Mouse (Mus musculus) kidney, embryonic 14.5 days (tissue): ENCODE data around the gene Tns1. TPM values are rescaled to one million over a fixed set of nuclear protein-coding genes. Genes with fewer than 3 reads are reported as not detected.
A peak's percentile ranks its signal among the peaks of the same experiment; 100 is the strongest.

Experiments used
- ATAC-seq: fragments of 200-750 bp; cut with Nextera tagmentation; 2 replicates; pipeline ENCODE4 v1.8.0; 2017; ENCODE audit warnings: moderate number of reproducible peaks, mild to moderate bottlenecking, moderate TSS enrichment, moderate library complexity; ENCODE audit not compliant: low FRiP score, low TSS enrichment
- H3K27ac ChIP-seq: fragments of 300-500 bp; sonication (generic); 2 replicates; pipeline ENCODE4 v1.5.1; 2014; ENCODE audit warnings: low read depth, mild to moderate bottlenecking, low read length, moderate library complexity, mixed read lengths
- H3K27me3 ChIP-seq: fragments of 300-500 bp; sonication (generic); 2 replicates; pipeline ENCODE4 v1.6.1; 2014; ENCODE audit warnings: mild to moderate bottlenecking, low read length; ENCODE audit not compliant: control insufficient read depth, insufficient read depth
- H3K36me3 ChIP-seq: fragments of 300-500 bp; sonication (generic); 2 replicates; pipeline ENCODE4 v1.6.1; 2014; ENCODE audit warnings: low read length, mixed read lengths; ENCODE audit not compliant: control insufficient read depth, insufficient read depth
- H3K4me1 ChIP-seq: fragments of 300-500 bp; sonication (generic); 2 replicates; pipeline ENCODE4 v1.6.1; 2014; ENCODE audit warnings: low read length, mixed read lengths; ENCODE audit not compliant: control insufficient read depth, insufficient read depth
- H3K4me2 ChIP-seq: fragments of 300-500 bp; sonication (generic); replicated peaks from 2 replicates; pipeline ENCODE4 v1.6.1; 2014; ENCODE audit warnings: low read depth, mild to moderate bottlenecking, low read length
- H3K4me3 ChIP-seq: fragments of 300-500 bp; sonication (generic); 2 replicates; pipeline ENCODE4 v1.5.1; 2014; ENCODE audit warnings: mild to moderate bottlenecking, low read length
- H3K9ac ChIP-seq: fragments of 300-500 bp; sonication (generic); 2 replicates; pipeline ENCODE4 v1.6.1; 2014; ENCODE audit warnings: low read depth, mild to moderate bottlenecking, low read length, moderate library complexity
- H3K9me3 ChIP-seq: fragments of 300-500 bp; sonication (generic); 2 replicates; pipeline ENCODE4 v1.6.1; 2016; ENCODE audit warnings: low read length; ENCODE audit not compliant: control insufficient read depth
- WGBS: fragments of 180-500 bp; shearing (Covaris S2); extraction: QIAGEN DNeasy Blood & Tissue Kit; methylation state at CpG from one replicate; pipeline ENCODE4 v1.1.7; 2014; 5-methylcytosine and 5-hydroxymethylcytosine counted together
- polyA plus RNA-seq: library from polyadenylated mRNA; unstranded; fragments of >200 nt; fragmentation: Nextera tagmentation; extraction: Ambion mirVana; gene quantifications from 2 replicates; pipeline ENCODE4 v1.2.1, GENCODE M21; 2014

The Tns1 gene
- polyA plus RNA-seq, 1 experiment from 2014 or later: 59.2 TPM

GRCm38 (mm10) chr1:74090329-74090728 is 33.9 kb downstream of the Tns1 start:
- no peaks in the 10 kb centered on the region for H3K36me3 ChIP-seq
- H3K9ac ChIP-seq: peak overlapping the region; percentile 42; the same call in 1 of the 2 replicates
- H3K27me3 ChIP-seq: no peaks in the 10 kb centered on the region; the same call in 1 of the 2 replicates
- no peaks in the 10 kb centered on the region for H3K9me3 ChIP-seq
- H3K27ac ChIP-seq: no peak overlapping the region
- H3K4me1 ChIP-seq: peaks cover 48% of the 10 kb centered on the region
- H3K4me2 ChIP-seq: peak overlapping the region; percentile 42
- H3K4me3 ChIP-seq: peak overlapping the region; percentile 35
- no peak for ATAC-seq
- 22% methylated on average over 7 of the region's 7 CpGs for WGBS

- no peak for ATAC-seq
- Histone ChIP-seq H3K36me3 (no peaks in the 10 kb centered on the region), H3K27ac (no peak overlapping the region), H3K4me1 (peaks cover 57% of the 10 kb centered on the region), H3K9ac (no peak overlapping the region), H3K4me3 (no peak overlapping the region), H3K4me2 (no peak overlapping the region), H3K9me3 (no peaks in the 10 kb centered on the region), H3K27me3 (no peaks in the 10 kb centered on the region)
- 86% methylated on average over 1 of the region's 1 CpGs for WGBS
These were observed 35.7 kb downstream of the Tns1 start for GRCm38 (mm10) chr1:74088569-74088968.

GRCm38 (mm10) chr1:74085566-74085965 is 38.7 kb downstream of the Tns1 start:
- no peaks in the 10 kb centered on the region for H3K36me3 ChIP-seq
- ATAC-seq: no peak
- H3K9me3 ChIP-seq: no peaks in the 10 kb centered on the region
- no peak overlapping the region for H3K27ac ChIP-seq
- no peak overlapping the region for H3K4me3 ChIP-seq
- 89% methylated on average over 7 of the region's 7 CpGs for WGBS
- H3K9ac ChIP-seq: no peak overlapping the region
- no peak overlapping the region for H3K4me2 ChIP-seq
- H3K27me3 ChIP-seq: no peaks in the 10 kb centered on the region
- peaks cover 50% of the 10 kb centered on the region for H3K4me1 ChIP-seq

GRCm38 (mm10) chr1:74084752-74085151 is 39.5 kb downstream of the Tns1 start:
- no peaks in the 10 kb centered on the region for H3K36me3 ChIP-seq
- H3K27me3 ChIP-seq: no peaks in the 10 kb centered on the region
- H3K4me2 ChIP-seq: no peak overlapping the region
- no peak overlapping the region for H3K4me3 ChIP-seq
- H3K9me3 ChIP-seq: no peaks in the 10 kb centered on the region
- no peak for ATAC-seq
- WGBS: 21% methylated on average over 5 of the region's 5 CpGs
- no peak overlapping the region for H3K9ac ChIP-seq
- peak overlapping the region; percentile 71; the same call in 1 of the 2 replicates for H3K27ac ChIP-seq
- peaks cover 42% of the 10 kb centered on the region for H3K4me1 ChIP-seq

GRCm38 (mm10) chr1:74084065-74084705 is 40.1 kb downstream of the Tns1 start:
- WGBS: 51% methylated on average over 6 of the region's 6 CpGs
- no peak overlapping the region; the same call in 1 of the 2 replicates for H3K9ac ChIP-seq
- ATAC-seq: no peak
- no peaks in the 10 kb centered on the region for H3K36me3 ChIP-seq
- H3K4me3 ChIP-seq: no peak overlapping the region
- peaks cover 37% of the 10 kb centered on the region for H3K4me1 ChIP-seq
- H3K4me2 ChIP-seq: no peak overlapping the region
- H3K27me3 ChIP-seq: no peaks in the 10 kb centered on the region
- H3K27ac ChIP-seq: peak overlapping the region; percentile 71
- H3K9me3 ChIP-seq: no peaks in the 10 kb centered on the region

GRCm38 (mm10) chr1:74082841-74083463 is 41.3 kb downstream of the Tns1 start:
- peak overlapping the region; percentile 32 for H3K27ac ChIP-seq
- WGBS: 13% methylated on average over 6 of the region's 6 CpGs
- no peaks in the 10 kb centered on the region for H3K9me3 ChIP-seq
- no peak overlapping the region for H3K9ac ChIP-seq
- peak; percentile 60 for ATAC-seq
- H3K4me1 ChIP-seq: peaks cover 32% of the 10 kb centered on the region
- no peaks in the 10 kb centered on the region for H3K27me3 ChIP-seq
- H3K4me2 ChIP-seq: no peak overlapping the region
- H3K4me3 ChIP-seq: no peak overlapping the region
- no peaks in the 10 kb centered on the region for H3K36me3 ChIP-seq

- Histone ChIP-seq H3K27me3 (no peaks in the 10 kb centered on the region), H3K4me3 (no peak overlapping the region), H3K36me3 (no peaks in the 10 kb centered on the region), H3K9me3 (no peaks in the 10 kb centered on the region), H3K27ac (peak overlapping the region; percentile 4; the same call in 1 of the 2 replicates), H3K4me2 (no peak overlapping the region), H3K9ac (no peak overlapping the region), H3K4me1 (peaks cover 32% of the 10 kb centered on the region)
- 14% methylated on average over 2 of the region's 2 CpGs for WGBS
- ATAC-seq: no peak
These were observed 42.7 kb downstream of the Tns1 start for GRCm38 (mm10) chr1:74081573-74081989.

GRCm38 (mm10) chr1:74077353-74077752 is 46.9 kb downstream of the Tns1 start:
- Histone ChIP-seq H3K27me3 (no peaks in the 10 kb centered on the region), H3K9me3 (no peaks in the 10 kb centered on the region), H3K36me3 (no peaks in the 10 kb centered on the region), H3K27ac (no peak overlapping the region), H3K4me1 (peaks cover 10% of the 10 kb centered on the region; the same call in 1 of the 2 replicates), H3K4me3 (no peak overlapping the region), H3K9ac (no peak overlapping the region), H3K4me2 (no peak overlapping the region)
- WGBS: 0% methylated on average over 2 of the region's 2 CpGs
- ATAC-seq: no peak

- H3K36me3 ChIP-seq: no peaks in the 10 kb centered on the region
- no peak overlapping the region for H3K4me3 ChIP-seq
- 77% methylated on average over 4 of the region's 4 CpGs for WGBS
- H3K27ac ChIP-seq: no peak overlapping the region
- ATAC-seq: no peak
- H3K4me1 ChIP-seq: no peaks in the 10 kb centered on the region
- no peak overlapping the region for H3K4me2 ChIP-seq
- no peak overlapping the region for H3K9ac ChIP-seq
- no peaks in the 10 kb centered on the region for H3K9me3 ChIP-seq
- no peaks in the 10 kb centered on the region for H3K27me3 ChIP-seq
These were observed 48.0 kb downstream of the Tns1 start for GRCm38 (mm10) chr1:74076230-74076629.
